Mouse (Mus musculus) bone marrow macrophage, adult 2 months (primary cell): ENCODE measurements at regions not wholly inside any gene's neighbourhood (a gene's known extent, or its start where the extent isn't known, plus 50 kb on each side); places are given as distances from the start of the nearest gene placed in this dataset.

Experiments
- H3K27ac ChIP-seq: 2 replicates; pipeline ENCODE4 v1.5.1; 2012; ENCODE audit warnings: low read depth, low read length; ENCODE audit not compliant: insufficient read depth
- H3K4me1 ChIP-seq: 2 replicates; pipeline ENCODE4 v1.6.1; 2012; ENCODE audit warnings: low read length; ENCODE audit not compliant: control insufficient read depth, insufficient read depth
- H3K4me3 ChIP-seq: 2 replicates; pipeline ENCODE4 v1.5.1; 2012; ENCODE audit warnings: mild to moderate bottlenecking, low read length, moderate library complexity; ENCODE audit not compliant: insufficient read depth
- CTCF ChIP-seq: IDR thresholded peaks from 2 replicates; pipeline ENCODE4 v1.5.1; 2012; ENCODE audit warnings: low read depth, mild to moderate bottlenecking, low read length, moderate library complexity
- POLR2A ChIP-seq: IDR thresholded peaks from 2 replicates; pipeline ENCODE4 v1.6.1; 2012; ENCODE audit warnings: mild to moderate bottlenecking, low read depth, low read length, borderline replicate concordance

DNA sequence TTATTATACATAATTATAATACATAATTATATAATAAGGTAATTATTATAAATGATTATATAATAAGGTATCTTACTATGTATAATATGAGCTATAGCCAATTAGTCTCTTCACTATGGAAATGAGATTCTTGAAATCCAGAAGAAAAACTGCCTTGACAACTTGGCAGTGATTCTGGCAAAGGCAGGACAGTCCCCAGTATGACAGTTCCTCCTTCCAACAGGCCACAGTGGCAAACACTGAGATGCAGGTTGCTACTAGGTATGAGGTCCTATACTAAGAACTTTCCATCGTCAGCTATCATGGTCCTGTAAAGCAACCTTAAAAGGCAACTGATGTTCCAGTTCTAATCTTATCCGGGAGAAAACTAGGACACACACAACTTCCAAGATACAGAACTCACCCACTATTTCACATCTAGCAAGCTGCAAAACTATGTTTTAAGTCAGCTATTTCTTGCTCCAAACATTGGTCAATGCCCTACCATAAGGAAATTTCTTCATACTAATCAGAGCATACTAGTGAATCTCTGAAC is 124.6 kb upstream of the Bank1 start:
- H3K4me3 ChIP-seq: no peak overlapping the region
- no peak overlapping the region for H3K27ac ChIP-seq
- 0 out of 2 replicates have a peak, but pooled peaks cover 2% of the 10 kb centered on the region for H3K4me1 ChIP-seq
- TF ChIP-seq CTCF: no peak
- no peak for TF ChIP-seq POLR2A

DNA sequence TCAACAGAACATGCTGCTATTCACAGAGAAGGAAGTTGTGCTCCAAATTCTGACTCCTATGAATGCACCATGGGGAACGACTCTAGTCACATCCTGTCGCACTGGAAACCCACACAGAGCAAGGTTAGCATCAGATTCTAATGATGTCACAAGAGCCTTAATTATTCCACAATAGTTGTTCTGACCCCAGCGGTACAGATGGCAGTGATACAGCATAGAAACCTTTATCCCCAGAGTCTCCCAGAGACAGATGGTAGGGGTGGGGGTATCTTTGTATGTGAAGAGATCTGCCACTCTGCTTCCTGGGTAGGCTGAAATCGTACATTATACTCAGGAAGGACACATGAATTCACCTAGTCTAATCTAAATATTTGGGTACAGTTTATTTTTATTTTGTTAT is 123.5 kb upstream of the Bank1 start:
- no peak overlapping the region for H3K4me3 ChIP-seq
- 0 out of 2 replicates have a peak, but pooled peaks cover 2% of the 10 kb centered on the region for H3K4me1 ChIP-seq
- no peak overlapping the region for H3K27ac ChIP-seq
- TF ChIP-seq POLR2A: no peak
- no peak for TF ChIP-seq CTCF

DNA sequence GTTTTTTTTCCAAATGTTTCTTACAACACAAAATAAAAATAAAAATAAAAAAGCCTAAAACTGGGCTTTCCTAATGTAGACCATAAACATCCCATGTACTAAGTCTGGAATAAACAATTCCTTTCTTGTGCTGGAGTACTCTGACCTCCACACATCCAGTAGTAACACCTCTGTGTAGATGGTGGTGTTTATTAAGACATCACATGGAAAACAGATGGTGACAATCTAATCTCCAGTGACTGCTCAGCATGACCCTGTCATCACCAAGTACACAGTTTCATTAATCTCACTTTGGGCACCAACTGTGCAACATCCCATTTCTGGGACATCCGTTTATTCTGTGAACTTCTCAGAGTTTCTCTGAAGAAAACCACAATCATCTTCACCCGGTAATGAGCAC is 118.7 kb upstream of the Bank1 start:
- Histone ChIP-seq H3K4me3 (no peak overlapping the region), H3K4me1 (peaks cover 6% of the 10 kb centered on the region), H3K27ac (no peak overlapping the region)
- TF ChIP-seq CTCF: no peak

DNA sequence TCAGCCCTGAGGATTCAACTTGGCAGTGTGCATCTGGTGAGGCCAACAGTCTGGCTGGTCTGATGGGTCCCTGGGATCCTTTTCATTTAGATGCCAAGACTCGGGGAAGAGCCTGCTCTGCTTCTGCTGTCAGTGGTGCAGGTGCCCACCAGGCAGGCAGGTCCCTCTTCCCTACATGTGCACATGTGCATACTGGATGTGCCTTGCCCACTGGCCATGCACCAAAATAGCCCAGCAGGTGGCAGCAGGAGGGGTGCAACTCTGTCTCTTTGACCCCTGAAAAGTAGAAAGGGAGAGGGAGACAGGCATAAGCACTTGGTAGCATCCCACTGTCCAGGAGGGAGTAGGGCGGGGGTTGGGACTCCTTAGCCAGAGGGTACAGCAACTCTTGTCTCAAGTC is 116.2 kb upstream of the Bank1 start:
- H3K27ac ChIP-seq: no peak overlapping the region
- no peak overlapping the region for H3K4me3 ChIP-seq
- TF ChIP-seq POLR2A (no peak), CTCF (no peak)
- H3K4me1 ChIP-seq: peaks cover 9% of the 10 kb centered on the region

DNA sequence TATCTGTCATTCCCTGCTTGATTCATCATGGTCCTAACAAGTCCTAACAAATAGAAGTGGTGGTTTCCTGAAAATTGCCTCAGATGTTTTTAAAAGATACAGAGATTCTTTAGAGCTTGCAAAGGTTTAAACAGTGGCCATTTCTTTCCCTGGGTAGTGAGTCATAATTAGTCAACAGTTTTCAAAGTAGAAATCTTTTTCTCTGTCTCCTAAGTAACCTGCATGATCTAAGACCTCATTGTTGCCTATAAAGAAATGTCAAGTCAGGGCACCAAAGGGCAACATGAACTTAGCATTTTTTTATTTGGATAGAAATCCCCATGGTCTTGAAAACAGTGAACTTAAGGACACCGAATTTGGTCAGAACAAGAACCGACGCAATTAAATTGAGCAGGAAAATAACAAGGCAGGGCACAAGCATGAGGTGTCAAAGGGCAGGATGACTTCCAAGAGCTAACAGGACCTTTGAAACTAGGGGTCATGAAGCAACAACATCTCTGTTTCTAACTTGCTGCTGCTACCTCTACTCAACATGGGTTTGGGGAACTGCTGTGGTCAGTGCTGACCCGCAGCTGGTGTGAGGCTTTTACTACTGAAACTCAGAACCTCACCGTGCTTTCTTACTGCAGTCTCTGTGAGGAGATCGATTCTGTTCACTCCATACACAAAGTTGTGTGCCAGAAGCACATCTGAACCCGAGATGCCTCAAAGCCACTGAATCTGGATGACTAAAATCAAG is 114.2 kb upstream of the Bank1 start:
- Histone ChIP-seq H3K27ac (no peak overlapping the region), H3K4me1 (peaks cover 15% of the 10 kb centered on the region), H3K4me3 (no peak overlapping the region)
- no peak for TF ChIP-seq CTCF
- TF ChIP-seq POLR2A: no peak

DNA sequence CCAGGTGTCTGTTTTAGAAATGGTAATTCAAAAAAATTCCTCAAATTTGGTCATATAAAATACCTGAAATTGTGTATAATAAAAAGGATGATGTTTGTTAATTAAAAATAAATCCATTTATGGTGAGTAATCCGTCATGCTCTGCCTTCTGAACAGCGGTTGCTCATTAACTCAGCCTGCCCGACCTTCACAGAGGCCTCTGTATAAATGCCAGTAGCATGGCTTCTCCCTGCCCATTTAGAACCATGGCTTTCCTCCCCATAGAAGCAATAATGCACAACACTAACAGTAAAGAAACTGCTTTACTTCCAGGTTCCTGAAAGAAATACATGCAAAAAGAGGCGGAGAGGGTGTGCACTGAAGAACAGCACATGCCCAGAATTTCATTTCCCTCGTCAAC is 113.5 kb upstream of the Bank1 start:
- Histone ChIP-seq H3K27ac (no peak overlapping the region), H3K4me1 (peaks cover 15% of the 10 kb centered on the region), H3K4me3 (no peak overlapping the region)
- TF ChIP-seq POLR2A (no peak), CTCF (no peak)

DNA sequence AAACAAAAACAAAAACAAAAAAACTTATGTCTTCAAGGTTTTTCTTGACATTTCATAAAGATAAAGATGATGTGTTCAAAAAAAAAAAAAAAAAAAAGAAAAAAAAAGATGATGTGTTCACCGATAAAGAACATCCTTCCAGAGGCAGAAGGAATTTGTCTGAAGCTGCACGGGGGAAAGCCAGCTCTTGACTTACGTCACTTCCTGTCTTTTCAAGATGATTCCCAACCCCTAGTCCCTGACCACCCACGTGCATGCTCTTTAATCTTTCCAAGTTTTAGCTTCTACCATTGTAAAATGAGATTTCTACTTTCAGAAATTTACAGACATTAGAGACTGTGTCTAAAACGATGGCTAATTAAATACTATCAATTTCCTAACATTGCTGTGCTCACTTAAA is 108.5 kb upstream of the Bank1 start:
- TF ChIP-seq CTCF (no peak), POLR2A (no peak)
- Histone ChIP-seq H3K4me1 (peaks cover 19% of the 10 kb centered on the region), H3K4me3 (no peak overlapping the region), H3K27ac (no peak overlapping the region)

DNA sequence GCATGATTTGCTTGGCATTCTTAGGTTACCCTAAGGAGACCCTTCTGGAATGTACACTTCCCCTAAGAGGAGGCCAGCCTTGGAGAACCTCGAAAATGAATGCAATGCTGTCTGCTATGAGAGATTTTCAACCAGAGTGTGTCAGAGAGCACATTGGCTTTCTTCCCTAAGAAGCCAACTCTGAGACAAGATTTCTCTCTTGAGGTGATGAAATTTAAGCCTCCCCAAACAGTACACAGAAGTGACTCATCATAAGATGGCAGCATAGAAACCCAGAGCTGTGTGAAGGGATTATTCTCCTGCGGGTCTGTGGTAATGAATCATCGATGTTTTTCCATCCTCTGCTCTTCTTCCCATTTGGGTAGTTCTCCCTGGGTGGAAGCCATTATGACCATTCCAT is 106.2 kb upstream of the Bank1 start:
- Histone ChIP-seq H3K27ac (no peak overlapping the region), H3K4me3 (no peak overlapping the region), H3K4me1 (peaks cover 17% of the 10 kb centered on the region)
- no peak for TF ChIP-seq CTCF
- TF ChIP-seq POLR2A: no peak

DNA sequence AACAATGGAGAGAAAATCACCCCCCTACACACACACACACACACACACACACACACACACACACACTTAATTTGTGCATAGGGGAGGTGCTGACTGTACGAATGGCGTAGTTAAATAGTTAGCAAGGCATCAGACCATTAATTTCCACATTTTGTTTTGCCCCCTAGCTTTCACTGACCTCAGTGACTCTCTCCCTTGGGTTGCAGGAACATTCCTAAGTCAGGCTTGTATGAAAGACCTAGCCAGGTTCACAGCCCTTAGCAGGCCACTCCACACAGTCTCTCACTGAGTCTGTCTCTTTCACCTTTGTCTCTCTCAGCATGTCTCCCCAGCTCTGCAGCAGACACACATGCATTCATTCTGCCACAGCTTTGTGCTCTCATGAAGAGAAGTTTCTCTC is 101.6 kb upstream of the Bank1 start:
- H3K27ac ChIP-seq: no peak overlapping the region
- TF ChIP-seq CTCF (no peak), POLR2A (no peak)
- peaks cover 20% of the 10 kb centered on the region for H3K4me1 ChIP-seq
- no peak overlapping the region for H3K4me3 ChIP-seq

DNA sequence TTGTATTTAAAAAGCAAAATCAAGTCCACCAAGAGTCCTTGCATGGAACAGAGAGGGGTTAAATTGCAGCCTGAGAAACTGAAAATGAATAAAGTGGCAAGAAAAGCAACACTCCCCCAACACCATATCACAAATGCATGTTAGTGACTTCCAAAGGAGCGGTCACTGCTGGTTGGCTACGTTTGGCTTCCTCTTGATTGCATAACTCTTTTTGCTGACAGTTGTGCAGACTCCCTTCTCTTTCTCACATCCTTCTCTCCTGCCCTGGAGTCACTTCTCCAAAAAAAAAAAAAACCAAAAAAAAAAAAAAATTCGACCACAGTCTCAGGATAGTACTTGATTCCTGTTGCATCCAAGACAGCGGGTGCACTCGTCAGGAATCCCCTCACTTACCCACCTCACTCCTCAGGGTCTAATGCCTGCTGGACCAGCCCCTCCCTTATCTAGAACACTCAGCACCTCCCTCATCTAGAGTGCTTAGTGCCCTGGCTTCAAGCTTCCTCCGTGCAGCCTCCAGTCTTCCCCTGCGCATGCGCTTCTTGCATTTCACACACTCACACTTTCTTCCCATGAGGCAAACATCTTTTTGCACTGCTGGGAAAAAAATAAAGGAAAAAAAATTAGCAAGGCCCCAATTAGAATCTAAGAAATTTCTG is 100.8 kb upstream of the Bank1 start:
- H3K27ac ChIP-seq: peak overlapping the region; percentile 50

More for the DNA sequence above, 100.8 kb upstream of the Bank1 start:
- H3K4me1 ChIP-seq: peaks cover 15% of the 10 kb centered on the region
- peak overlapping the region; percentile 42 for H3K4me3 ChIP-seq
- no peak for TF ChIP-seq POLR2A
- TF ChIP-seq CTCF: no peak
